Mouse (Mus musculus) stomach, postnatal 0 days (tissue): ENCODE data around the gene Cuta. TPM values are rescaled to one million over a fixed set of nuclear protein-coding genes. Genes with fewer than 3 reads are reported as not detected.

Experiments used
- ATAC-seq: fragments of 200-750 bp; cut with Nextera tagmentation; 2 replicates; pipeline ENCODE4 v1.8.0; 2017; ENCODE audit not compliant: low FRiP score, low TSS enrichment
- DNase-seq: peaks from one replicate; pipeline ENCODE4 v3.0.0-alpha.2; 2016; ENCODE audit warnings: low spot score
- H3K27ac ChIP-seq: fragments of 300-500 bp; sonication (generic); replicated peaks from 2 replicates; pipeline ENCODE4 v1.5.1; 2014; ENCODE audit warnings: mild to moderate bottlenecking, control low read depth
- H3K27me3 ChIP-seq: fragments of 300-500 bp; sonication (generic); 2 replicates; pipeline ENCODE4 v1.6.1; 2014; ENCODE audit warnings: low read length; ENCODE audit not compliant: control insufficient read depth, insufficient read depth
- H3K36me3 ChIP-seq: fragments of 300-500 bp; sonication (generic); 2 replicates; pipeline ENCODE4 v1.6.1; 2014; ENCODE audit warnings: low read length, mixed read lengths; ENCODE audit not compliant: control insufficient read depth, insufficient read depth
- H3K4me1 ChIP-seq: fragments of 300-500 bp; sonication (generic); replicated peaks from 2 replicates; pipeline ENCODE4 v1.6.1; 2014; ENCODE audit warnings: antibody characterized with exemption; ENCODE audit not compliant: control insufficient read depth, insufficient read depth
- H3K4me2 ChIP-seq: fragments of 300-500 bp; sonication (generic); replicated peaks from 2 replicates; pipeline ENCODE4 v1.6.1; 2014; ENCODE audit warnings: low read depth, mild to moderate bottlenecking, control low read depth, moderate library complexity
- H3K4me3 ChIP-seq: fragments of 300-500 bp; sonication (generic); 2 replicates; pipeline ENCODE4 v1.5.1; 2014; ENCODE audit warnings: low read depth, low read length, control low read depth
- H3K9ac ChIP-seq: fragments of 300-500 bp; sonication (generic); 2 replicates; pipeline ENCODE4 v1.6.1; 2014; ENCODE audit warnings: mild to moderate bottlenecking, low read length, control low read depth, mixed read lengths
- H3K9me3 ChIP-seq: fragments of 300-500 bp; sonication (generic); 2 replicates; pipeline ENCODE4 v1.6.1; 2016; ENCODE audit warnings: low read length; ENCODE audit not compliant: control insufficient read depth
- CTCF ChIP-seq: IDR thresholded peaks from 2 replicates; pipeline ENCODE4 v1.5.1; 2016; ENCODE audit warnings: antibody characterized with exemption, low read depth, mild to moderate bottlenecking, moderate library complexity
- EP300 ChIP-seq: optimal IDR thresholded peaks from 2 replicates; pipeline ENCODE3; 2016; ENCODE audit warnings: antibody characterized with exemption
- WGBS: fragments of 180-500 bp; shearing (Covaris S2); extraction: QIAGEN DNeasy Blood & Tissue Kit; methylation state at CpG from one replicate; pipeline ENCODE4 v1.1.7; 2014; 5-methylcytosine and 5-hydroxymethylcytosine counted together
- polyA plus RNA-seq: library from polyadenylated mRNA; unstranded; fragments of >200 nt; fragmentation: Nextera tagmentation; extraction: Ambion mirVana; gene quantifications from 2 replicates; pipeline ENCODE4 v1.2.1, GENCODE M21; 2015

Cuta gene
- polyA plus RNA-seq, 1 experiment from 2014 or later = 157 TPM

DNA sequence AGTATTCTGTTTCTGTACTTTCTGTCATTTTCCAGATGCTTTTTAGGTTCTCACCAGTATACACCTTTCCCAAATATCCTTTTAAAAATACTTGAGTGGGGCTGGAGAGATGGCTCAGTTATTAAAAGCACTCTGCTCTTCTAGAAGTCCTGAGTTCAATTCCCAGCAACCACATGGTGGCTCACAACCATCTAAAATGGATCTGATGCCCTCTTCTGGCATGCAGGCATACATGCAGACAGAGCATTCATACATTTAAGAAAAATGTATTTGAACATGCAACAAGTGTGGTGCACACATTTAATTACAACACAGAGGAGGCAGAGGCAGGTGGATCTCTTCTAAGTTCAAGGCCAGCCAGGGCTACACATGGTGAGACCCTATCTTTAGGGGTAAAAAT lies 36.0 kb upstream of the Cuta start:
- Histone ChIP-seq H3K27ac (no peak overlapping the region), H3K4me1 (peaks cover 7% of the 10 kb centered on the region; the same call in 1 of the 2 replicates), H3K9me3 (no peaks in the 10 kb centered on the region), H3K27me3 (no peaks in the 10 kb centered on the region), H3K4me2 (no peak overlapping the region), H3K4me3 (no peak overlapping the region), H3K9ac (no peak overlapping the region), H3K36me3 (0 out of 2 replicates have a peak, but pooled peaks cover 9% of the 10 kb centered on the region)
- TF ChIP-seq EP300 (no peak), CTCF (peak; percentile 59)
- DNase-seq (no peak), ATAC-seq (no peak)

DNA sequence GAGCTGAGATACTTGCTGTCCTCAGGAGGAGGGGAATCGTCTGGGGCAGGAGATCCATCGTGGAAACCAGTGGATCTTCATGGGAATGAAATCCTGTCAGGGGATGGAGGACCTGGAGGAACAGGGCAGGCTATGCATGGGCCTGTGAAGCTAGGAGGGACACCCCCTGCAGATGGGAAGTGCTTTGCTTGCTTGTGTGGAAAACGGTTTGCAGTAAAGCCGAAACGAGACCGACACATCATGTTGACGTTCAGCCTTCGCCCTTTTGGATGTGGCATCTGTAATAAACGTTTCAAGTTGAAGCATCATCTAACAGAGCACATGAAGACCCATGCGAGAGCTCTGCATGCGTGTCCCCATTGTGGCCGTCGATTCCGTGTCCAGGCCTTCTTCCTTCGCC lies 35.2 kb upstream of the Cuta start:
- 0 out of 2 replicates have a peak, but pooled peaks cover 9% of the 10 kb centered on the region for H3K36me3 ChIP-seq
- H3K4me2 ChIP-seq = no peak overlapping the region; the same call in 1 of the 2 replicates
- peaks cover 7% of the 10 kb centered on the region; the same call in 1 of the 2 replicates for H3K4me1 ChIP-seq
- H3K9me3 ChIP-seq = no peaks in the 10 kb centered on the region
- H3K9ac ChIP-seq = no peak overlapping the region
- H3K27ac ChIP-seq = no peak overlapping the region
- ATAC-seq (no peak), DNase-seq (no peak)
- 91% methylated on average over 15 of the region's 15 CpGs for WGBS
- TF ChIP-seq CTCF = no peak
- no peak for TF ChIP-seq EP300
- no peak overlapping the region for H3K4me3 ChIP-seq
- no peaks in the 10 kb centered on the region for H3K27me3 ChIP-seq

DNA sequence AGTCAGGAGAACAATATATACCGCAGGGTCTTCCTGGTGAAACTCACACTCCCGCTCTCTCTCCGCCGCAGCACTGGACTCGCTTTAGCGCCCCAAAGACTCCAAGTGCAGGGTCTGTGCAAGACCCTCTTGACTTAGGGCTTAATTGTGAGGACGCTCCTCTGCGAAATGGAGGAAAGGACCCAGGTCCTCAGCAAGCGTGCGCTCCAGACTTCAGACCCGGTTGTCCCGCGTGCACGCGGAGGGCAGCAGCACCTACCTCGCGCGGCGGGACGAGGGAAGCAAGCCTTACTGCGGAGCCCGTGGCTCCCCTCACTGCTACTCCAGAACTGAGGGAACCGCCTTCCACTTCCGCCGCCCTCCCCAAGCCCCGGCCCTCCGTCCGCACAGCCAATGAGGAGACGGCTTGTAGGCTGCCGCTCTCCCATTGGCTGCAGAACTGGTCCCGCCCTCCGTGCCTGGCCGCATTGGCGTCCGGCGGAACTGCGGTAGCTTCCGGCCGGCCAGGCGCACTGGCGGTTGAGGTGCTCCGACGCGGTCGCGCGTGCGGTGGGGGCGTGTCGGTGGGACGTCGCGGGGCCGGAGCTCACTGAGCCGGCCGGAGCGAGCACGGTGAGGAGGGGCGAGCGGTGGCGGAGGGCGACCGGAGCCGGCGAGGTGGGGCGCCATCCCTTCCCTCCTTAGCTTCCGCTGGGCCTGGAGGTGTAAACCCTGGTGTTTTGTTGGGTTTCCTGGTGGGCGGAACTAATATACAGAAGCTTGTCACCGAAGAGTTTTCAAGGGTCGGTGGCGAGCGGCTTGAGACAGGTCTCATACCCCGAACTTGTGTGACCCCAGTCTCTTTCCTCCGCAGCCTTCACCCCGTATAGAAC lies 33.6 kb upstream of the Cuta start, which contains the start of gene Zbtb9:
Gene Zbtb9 (plus strand): TSS at position 465 of the 872 bp plus-strand sequence.
- DNase-seq (peak; percentile 98), ATAC-seq (peak; percentile 99)
- under 1% methylated on average over 72 of the region's 75 CpGs for WGBS
- TF ChIP-seq CTCF = no peak
- no peak for TF ChIP-seq EP300
- H3K4me1 ChIP-seq = peaks cover 7% of the 10 kb centered on the region; the same call in 1 of the 2 replicates
- peak within 1 kb of the TSS; percentile 75 for H3K4me3 ChIP-seq
- peak within 1 kb of the TSS; percentile 91 for H3K27ac ChIP-seq
- H3K9ac ChIP-seq = peak within 1 kb of the TSS; percentile 86
- H3K36me3 ChIP-seq = 0 out of 2 replicates have a peak, but pooled peaks cover 4% of the 10 kb centered on the region
- no peaks in the 10 kb centered on the region for H3K9me3 ChIP-seq
- H3K27me3 ChIP-seq = no peaks in the 10 kb centered on the region
- H3K4me2 ChIP-seq = peak within 1 kb of the TSS; percentile 89

DNA sequence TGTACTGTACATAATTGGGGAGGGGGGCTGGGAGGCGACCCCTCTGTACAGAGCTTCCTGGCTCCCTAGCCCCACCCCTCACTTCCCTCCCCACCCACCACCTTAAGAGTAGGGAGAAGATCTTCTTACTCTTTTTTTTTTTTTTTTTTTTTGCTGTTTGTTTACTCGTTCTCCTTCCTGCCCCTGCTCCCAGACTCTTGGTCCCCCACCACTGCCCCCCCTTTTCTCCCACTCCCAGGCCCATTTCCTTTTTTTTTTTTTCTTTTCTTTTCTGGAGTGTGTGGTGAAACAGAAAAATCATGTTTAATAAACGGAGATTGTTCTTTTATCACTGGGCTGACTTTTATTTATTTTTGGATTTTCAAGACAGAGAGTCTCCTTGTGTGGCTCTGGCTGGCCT lies 32.7 kb upstream of the Cuta start:
- DNase-seq (no peak), ATAC-seq (no peak)
- peak overlapping the region; percentile 75 for H3K4me3 ChIP-seq
- TF ChIP-seq CTCF = no peak
- no peak for TF ChIP-seq EP300
- H3K36me3 ChIP-seq = peaks cover 3% of the 10 kb centered on the region; the same call in 1 of the 2 replicates
- H3K27me3 ChIP-seq = no peaks in the 10 kb centered on the region
- peak overlapping the region; percentile 86 for H3K9ac ChIP-seq
- no peaks in the 10 kb centered on the region for H3K9me3 ChIP-seq
- H3K4me2 ChIP-seq = peak overlapping the region; percentile 89
- H3K4me1 ChIP-seq = peaks cover 7% of the 10 kb centered on the region; the same call in 1 of the 2 replicates
- WGBS = 0% methylated on average over 3 of the region's 3 CpGs
- peak overlapping the region; percentile 91 for H3K27ac ChIP-seq

DNA sequence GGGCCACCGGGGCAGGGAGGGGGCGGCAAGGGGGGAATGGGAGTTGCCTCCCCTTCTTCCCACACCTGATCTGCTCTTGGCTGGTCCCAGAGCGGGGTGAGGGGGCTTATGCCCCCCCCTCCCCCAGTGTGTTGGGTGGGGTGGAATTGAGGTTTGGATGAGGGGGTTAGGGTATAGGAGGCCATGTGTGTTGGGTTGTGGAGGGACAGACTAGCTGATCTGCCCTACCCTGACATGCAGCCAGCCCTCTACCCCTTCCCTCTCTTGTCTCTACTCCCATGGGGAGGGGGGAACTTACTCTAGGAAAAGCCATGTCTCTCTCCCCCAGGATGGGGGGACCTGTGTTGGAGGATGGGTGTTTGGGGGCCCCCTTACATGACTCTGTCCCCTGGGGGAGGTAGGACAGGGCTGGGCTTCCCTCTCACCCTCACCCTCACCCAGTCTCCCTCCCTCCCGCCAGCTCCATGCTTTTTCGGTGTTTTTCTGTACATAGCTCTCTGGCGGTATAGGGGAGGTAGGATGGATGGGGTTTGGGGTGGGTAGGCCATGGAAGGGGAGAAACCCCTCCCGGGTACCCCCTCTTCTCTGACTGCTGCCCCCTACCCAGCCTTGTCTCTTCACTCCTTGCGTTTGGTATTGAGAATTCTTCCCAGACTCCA lies 32.0 kb upstream of the Cuta start:
- ATAC-seq = no peak
- WGBS = 57% methylated on average over 7 of the region's 8 CpGs
- Histone ChIP-seq H3K4me2 (peak overlapping the region; percentile 89), H3K27ac (no peak overlapping the region), H3K9ac (0 out of 2 replicates have a peak overlapping the region, but pooled peaks have one; percentile 13), H3K9me3 (no peaks in the 10 kb centered on the region), H3K27me3 (no peaks in the 10 kb centered on the region), H3K4me1 (peaks cover 7% of the 10 kb centered on the region; the same call in 1 of the 2 replicates), H3K36me3 (no peaks in the 10 kb centered on the region; the same call in 1 of the 2 replicates), H3K4me3 (0 out of 2 replicates have a peak overlapping the region, but pooled peaks have one; percentile 75)
- no peak for DNase-seq
- TF ChIP-seq CTCF = no peak
- no peak for TF ChIP-seq EP300
